Mouse (Mus musculus) spleen, embryonic (tissue): ENCODE measurements at regions not wholly inside any gene's neighbourhood (a gene's known extent, or its start where the extent isn't known, plus 50 kb on each side); places are given as distances from the start of the nearest gene placed in this dataset.
"Not testable (repeated sequence)": the region's sequence is repeated elsewhere in the genome, so short reads cannot be mapped to it uniquely, and the experiment has no call there.

ENCODE experiments used
- CTCF ChIA-PET: fragments of 350-600 bp; sonication (Branson Sonifier 250); formaldehyde crosslinking; loops from one replicate; lab custom pipeline; 2022; lab: Charles Lee

GRCm38 (mm10) chr13:26865930-26866555 lies 96.1 kb upstream of the Hdgfl1 start:
- CTCF ChIA-PET: no interaction called here

GRCm38 (mm10) chr13:26867794-26868193 lies 97.8 kb upstream of the Hdgfl1 start:
- CTCF ChIA-PET: no interaction called here

GRCm38 (mm10) chr13:26916477-26916876 lies 140.9 kb upstream of the Prl start:
- CTCF ChIA-PET: no interaction called here

GRCm38 (mm10) chr13:26932695-26933438 lies 124.5 kb upstream of the Prl start:
- CTCF ChIA-PET: no interaction called here

GRCm38 (mm10) chr13:26933838-26934237 lies 123.5 kb upstream of the Prl start:
- CTCF ChIA-PET: no interaction called here

GRCm38 (mm10) chr13:26940436-26940835 lies 116.9 kb upstream of the Prl start:
- CTCF ChIA-PET: no interaction called here

- CTCF ChIA-PET: no interaction called here
These were observed 112.9 kb upstream of the Prl start for GRCm38 (mm10) chr13:26944487-26944886.

- CTCF ChIA-PET: no interaction called here
These were observed 105.9 kb upstream of the Prl start for GRCm38 (mm10) chr13:26951461-26951860.

GRCm38 (mm10) chr13:26953834-26954233 lies 103.5 kb upstream of the Prl start:
- CTCF ChIA-PET: no interaction called here

GRCm38 (mm10) chr13:26959534-26960100 lies 97.8 kb upstream of the Prl start:
- CTCF ChIA-PET: interaction anchor here (0.6 kb wide), 1 partner anchor 87 kb away, joined by 3 read pairs; no protein-coding TSS in a partner anchor

GRCm38 (mm10) chr13:26960531-26960930 lies 96.8 kb upstream of the Prl start:
- CTCF ChIA-PET: not testable (repeated sequence)

- CTCF ChIA-PET: no interaction called here
These were observed 81.3 kb upstream of the Prl start for GRCm38 (mm10) chr13:26976024-26976423.

- CTCF ChIA-PET: no interaction called here
These were observed 76.9 kb upstream of the Prl start for GRCm38 (mm10) chr13:26980475-26980874.
